Mouse (Mus musculus) MEL (cell line): ENCODE measurements around the gene Glyctk. TPM values are rescaled to one million over a fixed set of nuclear protein-coding genes. Genes with fewer than 3 reads are reported as not detected.

Experiments
- DNase-seq: peaks from one replicate; pipeline ENCODE4 v3.0.0; 2011; ENCODE audit warnings: low read depth, low spot score
- H3K27ac ChIP-seq: 2 replicates; pipeline ENCODE4 v1.5.1; 2012; ENCODE audit warnings: low read depth, mild to moderate bottlenecking, control low read depth, low read length, moderate library complexity; ENCODE audit not compliant: control insufficient read depth
- H3K27me3 ChIP-seq, 2 experiments: fragments of 150-350 bp in 1 of 2; sonication (generic) in 1 of 2; 2 replicates each; pipeline ENCODE4 v1.6.1; 2012; ENCODE audit warnings: low read length in 2 of 2, mild to moderate bottlenecking in 2 of 2, improper control_type of control experiment in 1 of 2, moderate library complexity in 1 of 2; ENCODE audit not compliant: insufficient read depth in 2 of 2, control insufficient read depth in 1 of 2
- H3K36me3 ChIP-seq, 2 experiments: 2 replicates each; pipeline ENCODE4 v1.6.1; 2012 to 2014; ENCODE audit warnings: low read length in 2 of 2, improper control_type of control experiment in 1 of 2, inconsistent platforms in 1 of 2, mild to moderate bottlenecking in 1 of 2; ENCODE audit not compliant: insufficient read depth in 2 of 2, control insufficient read depth in 1 of 2
- H3K4me1 ChIP-seq, 2 experiments: fragments of 150-350 bp in 1 of 2; sonication (generic) in 1 of 2; 2 replicates each; pipeline ENCODE4 v1.6.1; 2012; ENCODE audit warnings: low read length in 2 of 2, improper control_type of control experiment in 1 of 2, mild to moderate bottlenecking in 1 of 2; ENCODE audit not compliant: insufficient read depth in 2 of 2, control insufficient read depth in 1 of 2
- H3K4me3 ChIP-seq, 2 experiments: fragments of 150-350 bp in 1 of 2; sonication (generic) in 1 of 2; 2 replicates each; pipeline ENCODE4 v1.5.1; 2012; ENCODE audit warnings: low read depth in 2 of 2, low read length in 2 of 2, mild to moderate bottlenecking in 2 of 2, moderate library complexity in 2 of 2, control low read depth in 1 of 2, improper control_type of control experiment in 1 of 2; ENCODE audit not compliant: control insufficient read depth in 1 of 2, insufficient read depth in 1 of 2
- H3K79me2 ChIP-seq: 2 replicates; pipeline ENCODE4 v1.6.1; 2012; ENCODE audit warnings: mild to moderate bottlenecking, low read length, moderate library complexity; ENCODE audit not compliant: control insufficient read depth, poor library complexity, insufficient read depth
- H3K9ac ChIP-seq: 2 replicates; pipeline ENCODE4 v1.6.1; 2012; ENCODE audit warnings: low read depth, mild to moderate bottlenecking, control low read depth, low read length, moderate library complexity; ENCODE audit not compliant: control insufficient read depth, poor library complexity, severe bottlenecking
- H3K9me3 ChIP-seq: fragments of 150-350 bp; sonication (generic); replicated peaks from 2 replicates; pipeline ENCODE4 v1.6.1; 2012; ENCODE audit warnings: mild to moderate bottlenecking, low read length, improper control_type of control experiment, moderate library complexity; ENCODE audit not compliant: insufficient read depth
- BHLHE40 ChIP-seq: IDR thresholded peaks from 2 replicates; pipeline ENCODE4 v1.6.1; 2012; ENCODE audit warnings: low read depth, mild to moderate bottlenecking, inconsistent platforms, low read length, improper control_type of control experiment, borderline replicate concordance
- CHD1 ChIP-seq: IDR thresholded peaks from 2 replicates; pipeline ENCODE4 v1.6.1; 2012; ENCODE audit warnings: low read depth, mild to moderate bottlenecking, inconsistent platforms, low read length, improper control_type of control experiment
- CHD2 ChIP-seq: IDR thresholded peaks from 2 replicates; pipeline ENCODE4 v1.6.1; 2011; ENCODE audit warnings: low read length, improper control_type of control experiment
- CTCF ChIP-seq, 3 experiments: IDR thresholded peaks in 2 of 3; conservative IDR thresholded peaks in 1 of 3; 2 replicates each; pipeline ENCODE4 v1.5.1; 2011 to 2012; ENCODE audit warnings: low read length in 3 of 3, low read depth in 2 of 3, mild to moderate bottlenecking in 2 of 3, improper control_type of control experiment in 1 of 3, inconsistent platforms in 1 of 3, mixed read lengths in 1 of 3, moderate library complexity in 1 of 3; ENCODE audit not compliant: control insufficient read depth in 1 of 3, insufficient read depth in 1 of 3, poor library complexity in 1 of 3, severe bottlenecking in 1 of 3
- E2F4 ChIP-seq: IDR thresholded peaks from 2 replicates; pipeline ENCODE4 v1.6.1; 2011; ENCODE audit warnings: low read depth, low read length, improper control_type of control experiment, borderline replicate concordance
- ELF1 ChIP-seq: IDR thresholded peaks from 2 replicates; pipeline ENCODE4 v1.6.1; 2014; ENCODE audit warnings: low read depth, mild to moderate bottlenecking, inconsistent platforms, low read length, improper control_type of control experiment, moderate library complexity
- EP300 ChIP-seq, 2 experiments: IDR thresholded peaks; 2 replicates each; pipeline ENCODE4 v1.6.1; 2011; ENCODE audit warnings: improper control_type of control experiment in 2 of 2, low read length in 2 of 2, low read depth in 1 of 2, mild to moderate bottlenecking in 1 of 2
- ETS1 ChIP-seq: IDR thresholded peaks from 2 replicates; pipeline ENCODE4 v1.6.1; 2012; ENCODE audit warnings: low read depth, mild to moderate bottlenecking, inconsistent platforms, low read length, improper control_type of control experiment, moderate library complexity
- GATA1 ChIP-seq: IDR thresholded peaks from 2 replicates; pipeline ENCODE4 v1.6.1; 2011; ENCODE audit warnings: low read depth, low read length, improper control_type of control experiment
- HCFC1 ChIP-seq: IDR thresholded peaks from 2 replicates; pipeline ENCODE4 v1.6.1; 2012; ENCODE audit warnings: low read depth, mild to moderate bottlenecking, inconsistent platforms, low read length, improper control_type of control experiment, moderate library complexity
- JUND ChIP-seq: IDR thresholded peaks from 2 replicates; pipeline ENCODE4 v1.6.1; 2011; ENCODE audit warnings: low read depth, mild to moderate bottlenecking, improper control_type of control experiment, low read length
- KAT2A ChIP-seq: conservative IDR thresholded peaks from 2 replicates; pipeline ENCODE4 v1.6.1; 2012; ENCODE audit warnings: low read depth, low read length, improper control_type of control experiment, inconsistent platforms
- MAFK ChIP-seq: IDR thresholded peaks from 2 replicates; pipeline ENCODE4 v1.6.1; 2011; ENCODE audit warnings: low read depth, mild to moderate bottlenecking, low read length, improper control_type of control experiment, borderline replicate concordance
- MAX ChIP-seq: IDR thresholded peaks from 2 replicates; pipeline ENCODE4 v1.6.1; 2011; ENCODE audit warnings: low read length, improper control_type of control experiment
- MAZ ChIP-seq: IDR thresholded peaks from 2 replicates; pipeline ENCODE4 v1.6.1; 2012; ENCODE audit warnings: low read depth, mild to moderate bottlenecking, inconsistent platforms, low read length, improper control_type of control experiment
- MEF2A ChIP-seq: IDR thresholded peaks from 2 replicates; pipeline ENCODE4 v1.6.1; 2014; ENCODE audit warnings: low read depth, mild to moderate bottlenecking, inconsistent platforms, low read length, improper control_type of control experiment; ENCODE audit not compliant: poor library complexity, insufficient replicate concordance, severe bottlenecking; ENCODE audit errors: extremely low read depth
- MXI1 ChIP-seq: IDR thresholded peaks from 2 replicates; pipeline ENCODE4 v1.6.1; 2011; ENCODE audit warnings: mild to moderate bottlenecking, low read depth, low read length, improper control_type of control experiment
- MYB ChIP-seq: IDR thresholded peaks from 2 replicates; pipeline ENCODE4 v1.6.1; 2011; ENCODE audit warnings: mild to moderate bottlenecking, low read depth, low read length, improper control_type of control experiment
- MYC ChIP-seq: IDR thresholded peaks from 2 replicates; pipeline ENCODE4 v1.6.1; 2011; ENCODE audit warnings: low read depth, mild to moderate bottlenecking, low read length, improper control_type of control experiment, moderate library complexity
- NELFE ChIP-seq: IDR thresholded peaks from 2 replicates; pipeline ENCODE4 v1.6.1; 2011; ENCODE audit warnings: low read depth, low read length, improper control_type of control experiment
- NRF1 ChIP-seq: IDR thresholded peaks from 2 replicates; pipeline ENCODE4 v1.6.1; 2014; ENCODE audit warnings: low read depth, mild to moderate bottlenecking, inconsistent platforms, low read length, improper control_type of control experiment, moderate library complexity; ENCODE audit not compliant: poor library complexity, insufficient read depth, severe bottlenecking
- POLR2A ChIP-seq, 2 experiments: IDR thresholded peaks; 2 replicates each; pipeline ENCODE4 v1.6.1; 2011 to 2012; ENCODE audit warnings: low read length in 2 of 2, mild to moderate bottlenecking in 2 of 2, control low read depth in 1 of 2, improper control_type of control experiment in 1 of 2, low read depth in 1 of 2, moderate library complexity in 1 of 2; ENCODE audit not compliant: control insufficient read depth in 1 of 2, insufficient read depth in 1 of 2, poor library complexity in 1 of 2
- POLR2AphosphoS2 ChIP-seq: IDR thresholded peaks from 2 replicates; pipeline ENCODE4 v1.6.1; 2011; ENCODE audit warnings: low read length, improper control_type of control experiment
- RAD21 ChIP-seq: IDR thresholded peaks from 2 replicates; pipeline ENCODE4 v1.6.1; 2011; ENCODE audit warnings: mild to moderate bottlenecking, low read depth, low read length, improper control_type of control experiment
- RCOR1 ChIP-seq: IDR thresholded peaks from 2 replicates; pipeline ENCODE4 v1.6.1; 2012; ENCODE audit warnings: low read depth, mild to moderate bottlenecking, inconsistent platforms, low read length, improper control_type of control experiment
- SIN3A ChIP-seq: IDR thresholded peaks from 2 replicates; pipeline ENCODE4 v1.6.1; 2012; ENCODE audit warnings: low read length, improper control_type of control experiment, inconsistent platforms
- TAL1 ChIP-seq: IDR thresholded peaks from 2 replicates; pipeline ENCODE4 v1.6.1; 2012; ENCODE audit warnings: mild to moderate bottlenecking, inconsistent platforms, low read length, moderate library complexity, mixed read lengths
- TCF12 ChIP-seq: IDR thresholded peaks from 2 replicates; pipeline ENCODE4 v1.6.1; 2014; ENCODE audit warnings: low read depth, mild to moderate bottlenecking, inconsistent platforms, low read length, improper control_type of control experiment, moderate library complexity
- UBTF ChIP-seq: IDR thresholded peaks from 2 replicates; pipeline ENCODE4 v1.6.1; 2012; ENCODE audit warnings: low read depth, mild to moderate bottlenecking, inconsistent platforms, low read length, improper control_type of control experiment, moderate library complexity, borderline replicate concordance; ENCODE audit not compliant: insufficient read depth
- USF1 ChIP-seq: IDR thresholded peaks from 2 replicates; pipeline ENCODE4 v1.6.1; 2014; ENCODE audit warnings: low read depth, mild to moderate bottlenecking, inconsistent platforms, low read length, improper control_type of control experiment, moderate library complexity
- USF2 ChIP-seq, 2 experiments: IDR thresholded peaks; 2 replicates each; pipeline ENCODE4 v1.6.1; 2011 to 2012; ENCODE audit warnings: improper control_type of control experiment in 2 of 2, low read length in 2 of 2, borderline replicate concordance in 1 of 2, inconsistent platforms in 1 of 2, low read depth in 1 of 2, mild to moderate bottlenecking in 1 of 2; ENCODE audit not compliant: insufficient read depth in 1 of 2
- ZC3H11A ChIP-seq: IDR thresholded peaks from 2 replicates; pipeline ENCODE4 v1.6.1; 2012; ENCODE audit warnings: low read depth, mild to moderate bottlenecking, inconsistent platforms, low read length, improper control_type of control experiment
- ZKSCAN1 ChIP-seq: IDR thresholded peaks from 2 replicates; pipeline ENCODE4 v1.6.1; 2012; ENCODE audit warnings: low read depth, mild to moderate bottlenecking, inconsistent platforms, low read length, improper control_type of control experiment, moderate library complexity
- ZMIZ1 ChIP-seq: IDR thresholded peaks from 2 replicates; pipeline ENCODE4 v1.6.1; 2012; ENCODE audit warnings: low read depth, mild to moderate bottlenecking, inconsistent platforms, low read length, improper control_type of control experiment, moderate library complexity
- ZNF384 ChIP-seq: IDR thresholded peaks from 2 replicates; pipeline ENCODE4 v1.6.1; 2012; ENCODE audit warnings: low read depth, mild to moderate bottlenecking, inconsistent platforms, low read length, improper control_type of control experiment
- polyA plus RNA-seq, 2 experiments: library from polyadenylated mRNA; stranded (reverse) in 1 of 2; unstranded in 1 of 2; fragments of >175 nt in 1 of 2; fragments of >200 nt in 1 of 2; gene quantifications; 2 replicates each; pipeline versions ENCODE4 v1.2.1 to v1.2.4; 2012; ENCODE audit warnings: low replicate concordance in 2 of 2, low read depth in 1 of 2; ENCODE audit not compliant: insufficient read length in 2 of 2, insufficient read depth in 1 of 2, missing spikeins in 1 of 2
- total RNA-seq: library from RNA; depleted of rRNA; stranded (reverse); fragments of 300-350 nt; gene quantifications from 2 replicates; pipeline ENCODE4 v1.2.3, GENCODE M21; 2012

Gene Glyctk
- total and polyA plus RNA-seq, 3 experiments, result 3.1 to 3.3 TPM; not detected in 1

DNA sequence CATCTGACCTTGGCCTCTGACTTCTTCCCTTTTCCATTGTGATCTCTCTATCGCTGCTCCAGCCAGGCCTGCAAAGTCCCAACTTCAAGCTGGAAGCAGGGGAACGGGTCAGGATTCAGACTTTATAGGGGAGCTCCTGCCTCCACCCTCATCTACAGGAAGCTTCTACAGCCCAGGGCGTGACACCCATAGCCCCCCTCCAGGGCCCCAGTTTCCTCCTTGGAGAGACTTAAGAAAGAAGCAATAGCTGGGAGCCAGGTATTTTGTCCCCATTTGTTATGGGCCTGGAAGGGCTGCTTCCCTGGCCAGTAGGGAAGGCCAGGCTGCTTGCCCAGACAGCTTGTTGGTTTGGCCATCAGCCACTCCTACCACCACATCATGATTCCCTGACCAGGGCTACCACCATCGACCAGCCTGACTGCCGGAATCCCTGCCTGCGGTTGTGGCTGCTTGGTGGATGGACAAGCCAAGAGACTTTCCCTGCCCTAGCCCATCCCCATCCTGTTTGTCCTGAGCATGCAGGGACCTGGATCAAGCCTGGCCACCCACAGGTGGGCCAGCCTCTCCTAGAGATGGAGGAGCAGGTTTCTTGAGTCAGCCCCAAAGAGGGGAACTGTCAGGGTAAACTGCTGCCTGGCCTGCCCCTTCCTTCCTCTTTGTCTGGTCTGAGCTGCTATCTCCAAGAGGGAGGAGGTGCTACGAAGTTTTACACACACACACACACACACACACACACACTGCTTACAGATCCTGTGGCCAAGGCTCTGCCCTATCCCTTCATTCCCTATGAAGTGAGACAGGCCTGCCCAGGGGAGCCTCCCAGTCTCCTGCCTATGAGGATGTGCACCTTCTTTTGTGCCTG, 46.3 kb upstream of the Glyctk start:
- Histone ChIP-seq H3K79me2 (peaks cover 14% of the 10 kb centered on the region), H3K4me1 (peaks cover 9 to 28% of the 10 kb centered on the region in 2 experiments), H3K9me3 (no peaks in the 10 kb centered on the region), H3K4me3 (peak overlapping the region; percentile 67 to 88), H3K9ac (peak overlapping the region; percentile 62), H3K36me3 (peaks cover 0 to 16% of the 10 kb centered on the region in 2 experiments; a peak in 2 of 4 replicates), H3K27ac (peak overlapping the region; percentile 55), H3K27me3 (no peaks in the 10 kb centered on the region)
- peak; percentile 81 for DNase-seq
- TF ChIP-seq ZNF384 (no peak), MXI1 (peak; percentile 47; the same call in 1 of the 2 replicates), HCFC1 (0 out of 2 replicates have a peak, but pooled peaks have one; percentile 37), ETS1 (peak; percentile 51; the same call in 1 of the 2 replicates), ZKSCAN1 (no peak), ZC3H11A (no peak), ZMIZ1 (no peak), NRF1 (no peak), RCOR1 (0 out of 2 replicates have a peak, but pooled peaks have one; percentile 11), MAX (no peak), NELFE (no peak), POLR2A (IDR thresholded peaks at IDR 0.05; ENCODE audit: control insufficient read depth in 1 of 2, insufficient read depth in 1 of 2, low read depth in 1 of 2, low read length in 2 of 2, poor library complexity in 1 of 2) (no peak; a peak in 1 of 4 replicates), RAD21 (no peak), POLR2AphosphoS2 (no peak), ELF1 (0 out of 2 replicates have a peak, but pooled peaks have one; percentile 45), CHD2 (no peak), SIN3A (0 out of 2 replicates have a peak, but pooled peaks have one; percentile 40), BHLHE40 (no peak), MYC (no peak), TAL1 (no peak), MAZ (peak; percentile 78; the same call in 1 of the 2 replicates), KAT2A (no peak), MYB (no peak), TCF12 (no peak), CHD1 (no peak), EP300 (IDR thresholded peaks at IDR 0.05; ENCODE audit: low read depth in 1 of 2, low read length in 2 of 2) (0 out of 4 replicates have a peak, but pooled peaks of 1 of the 2 experiments have one; percentile 43), USF1 (no peak), MAFK (no peak), USF2 (IDR thresholded peaks at IDR 0.05; ENCODE audit: borderline replicate concordance in 1 of 2, insufficient read depth in 1 of 2, low read depth in 1 of 2, low read length in 2 of 2) (no peak), MEF2A (no peak), E2F4 (no peak), JUND (no peak), CTCF (IDR thresholded peaks at IDR 0.05 in 2 of 3, conservative IDR thresholded peaks at IDR 0.05 in 1 of 3; ENCODE audit: control insufficient read depth in 1 of 3, insufficient read depth in 1 of 3, low read depth in 2 of 3, low read length in 3 of 3, poor library complexity in 1 of 3, severe bottlenecking in 1 of 3) (no peak), UBTF (no peak), GATA1 (0 out of 2 replicates have a peak, but pooled peaks have one; percentile 12)
